Mouse (Mus musculus): ENCODE data around the gene Nfix. TPM values are rescaled to one million over a fixed set of nuclear protein-coding genes. Genes with fewer than 3 reads are reported as not detected.

Gene Nfix
- polyA plus RNA-seq, 1 experiment, result 35.3 TPM

- DNase-seq (ENCODE audit: low read depth), result no peak
Measured at GRCm38 (mm10) chr8:84668081-84668480, 132.1 kb downstream of the Nfix start.

GRCm38 (mm10) chr8:84665385-84665893, 134.7 kb downstream of the Nfix start:
- DNase-seq (ENCODE audit: low read depth), result no peak

- DNase-seq (ENCODE audit: low read depth), result no peak
Measured at GRCm38 (mm10) chr8:84664566-84665384, 135.4 kb downstream of the Nfix start.

- DNase-seq (ENCODE audit: low read depth), result no peak
Measured at GRCm38 (mm10) chr8:84663483-84664327, 136.4 kb downstream of the Nfix start.

- no peak for DNase-seq (ENCODE audit: low read depth)
Measured at GRCm38 (mm10) chr8:84662581-84663065, 137.5 kb downstream of the Nfix start, which contains the start of gene Ier2. Ier2 (minus strand) TSS chr8:84662852.

GRCm38 (mm10) chr8:84661961-84662571, 138.1 kb downstream of the Nfix start:
- DNase-seq (ENCODE audit: low read depth), result no peak

GRCm38 (mm10) chr8:84661458-84661871, 138.7 kb downstream of the Nfix start:
- no peak for DNase-seq (ENCODE audit: low read depth)

GRCm38 (mm10) chr8:84660819-84661457, 139.2 kb downstream of the Nfix start:
- DNase-seq (ENCODE audit: low read depth), result no peak

- DNase-seq (ENCODE audit: low read depth), result no peak
Measured at GRCm38 (mm10) chr8:84659936-84660818, 140.0 kb downstream of the Nfix start.

- DNase-seq (ENCODE audit: low read depth), result no peak
Measured at GRCm38 (mm10) chr8:84658951-84659350, 141.2 kb downstream of the Nfix start.

GRCm38 (mm10) chr8:84657680-84658079, 142.5 kb downstream of the Nfix start:
- DNase-seq (ENCODE audit: low read depth), result no peak

- no peak for DNase-seq (ENCODE audit: low read depth)
Measured at GRCm38 (mm10) chr8:84657203-84657602, 142.9 kb downstream of the Nfix start.

- no peak for DNase-seq (ENCODE audit: low read depth)
Measured at GRCm38 (mm10) chr8:84656641-84657126, 143.5 kb downstream of the Nfix start.

GRCm38 (mm10) chr8:84656191-84656525, 144.0 kb downstream of the Nfix start:
- DNase-seq (ENCODE audit: low read depth), result no peak

GRCm38 (mm10) chr8:84655336-84656190, 144.6 kb downstream of the Nfix start:
- DNase-seq (ENCODE audit: low read depth), result no peak

- no peak for DNase-seq (ENCODE audit: low read depth)
Measured at GRCm38 (mm10) chr8:84654597-84654996, 145.5 kb downstream of the Nfix start.

GRCm38 (mm10) chr8:84653092-84653631, 147.0 kb downstream of the Nfix start:
- DNase-seq (ENCODE audit: low read depth), result no peak

- DNase-seq (ENCODE audit: low read depth), result no peak
Measured at GRCm38 (mm10) chr8:84650213-84650612, 149.9 kb downstream of the Nfix start.

Measured in gonadal fat pad, adult 2 months (tissue).